Mouse (Mus musculus): ENCODE data around the gene Aph1a. TPM values are rescaled to one million over a fixed set of nuclear protein-coding genes. Genes with fewer than 3 reads are reported as not detected.

Gene Aph1a
- total RNA-seq, 1 experiment: 70.9 TPM

- Histone ChIP-seq H3K9me3 (ENCODE audit: control insufficient read depth, insufficient read depth, low read depth, low read length) (no peaks in the 10 kb centered on the region), H3K36me3 (ENCODE audit: control insufficient read depth, insufficient read depth, low read length, poor library complexity, severe bottlenecking) (no peaks in the 10 kb centered on the region), H3K9ac (ENCODE audit: insufficient read depth, low read depth, low read length, poor library complexity, severe bottlenecking) (no peak overlapping the region), H3K27ac (ENCODE audit: insufficient read depth, low read depth, low read length, poor library complexity, severe bottlenecking) (no peak overlapping the region), H3K4me1 (ENCODE audit: control insufficient read depth in 2 of 2, insufficient read depth in 2 of 2, low read length in 2 of 2, poor library complexity in 1 of 2) (peaks cover 1 to 2% of the 10 kb centered on the region in 2 experiments; a peak in 1 of 4 replicates), H3K4me3 (ENCODE audit: insufficient read depth in 1 of 2, low read depth in 1 of 2, low read length in 2 of 2, poor library complexity in 1 of 2, severe bottlenecking in 1 of 2) (no peak overlapping the region)
- no peak for DNase-seq (ENCODE audit: low read depth, low spot score)
- in situ Hi-C loops (cut with MboI; ENCODE audit: low sequenced_read_pairs in 2 of 2, unreplicated experiment in 2 of 2): no loop called here
- TF ChIP-seq CHD2 (IDR thresholded peaks at IDR 0.05; ENCODE audit: low read depth, low read length) (no peak), MAFK (IDR thresholded peaks at IDR 0.05; ENCODE audit: insufficient read depth, low read depth, low read length) (no peak), HCFC1 (IDR thresholded peaks at IDR 0.05; ENCODE audit: borderline replicate concordance, insufficient read depth, low read length) (no peak), ZC3H11A (IDR thresholded peaks at IDR 0.05; ENCODE audit: borderline replicate concordance, low read depth, low read length) (no peak), ZNF384 (IDR thresholded peaks at IDR 0.05; ENCODE audit: low read depth, low read length) (no peak)
Observed at GRCm38 (mm10) chr3:95924185-95924584, 30.4 kb downstream of the Aph1a start.

DNA sequence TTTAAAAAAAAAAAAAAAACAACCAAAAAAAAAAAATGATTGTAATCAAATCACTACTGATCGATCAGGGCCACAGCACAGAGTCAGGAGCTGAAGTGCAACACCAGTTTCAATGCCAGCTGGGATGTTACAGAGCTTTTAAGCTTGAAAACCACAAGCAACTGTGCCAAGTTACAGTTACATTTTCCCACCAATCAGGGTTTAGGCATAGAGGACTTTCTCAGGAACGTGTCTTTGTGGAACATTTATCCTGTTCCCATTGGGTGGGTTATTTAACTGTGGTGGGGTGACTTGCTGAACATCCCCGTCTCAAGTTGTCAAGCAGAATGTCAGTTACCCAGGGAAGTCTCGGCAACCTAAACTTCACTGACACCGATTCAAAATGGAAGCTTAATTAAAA is 31.3 kb downstream of the Aph1a start:
- no peak overlapping the region for H3K9ac ChIP-seq (ENCODE audit: insufficient read depth, low read depth, low read length, poor library complexity, severe bottlenecking)
- in situ Hi-C loops (cut with MboI; ENCODE audit: low sequenced_read_pairs in 2 of 2, unreplicated experiment in 2 of 2): no loop called here
- no peak overlapping the region for H3K4me3 ChIP-seq (ENCODE audit: insufficient read depth in 1 of 2, low read depth in 1 of 2, low read length in 2 of 2, poor library complexity in 1 of 2, severe bottlenecking in 1 of 2)
- no peak overlapping the region for H3K27ac ChIP-seq (ENCODE audit: insufficient read depth, low read depth, low read length, poor library complexity, severe bottlenecking)
- DNase-seq (ENCODE audit: low read depth, low spot score): no peak
- no peak for TF ChIP-seq MAFK (IDR thresholded peaks at IDR 0.05; ENCODE audit: insufficient read depth, low read depth, low read length)
- no peak for TF ChIP-seq ZNF384 (IDR thresholded peaks at IDR 0.05; ENCODE audit: low read depth, low read length)
- no peak for TF ChIP-seq HCFC1 (IDR thresholded peaks at IDR 0.05; ENCODE audit: borderline replicate concordance, insufficient read depth, low read length)
- TF ChIP-seq ZC3H11A (IDR thresholded peaks at IDR 0.05; ENCODE audit: borderline replicate concordance, low read depth, low read length): no peak
- TF ChIP-seq CHD2 (IDR thresholded peaks at IDR 0.05; ENCODE audit: low read depth, low read length): no peak
- no peaks in the 10 kb centered on the region for H3K9me3 ChIP-seq (ENCODE audit: control insufficient read depth, insufficient read depth, low read depth, low read length)
- no peaks in the 10 kb centered on the region for H3K36me3 ChIP-seq (ENCODE audit: control insufficient read depth, insufficient read depth, low read length, poor library complexity, severe bottlenecking)
- peaks cover 1 to 2% of the 10 kb centered on the region in 2 experiments; a peak in 1 of 4 replicates for H3K4me1 ChIP-seq (ENCODE audit: control insufficient read depth in 2 of 2, insufficient read depth in 2 of 2, low read length in 2 of 2, poor library complexity in 1 of 2)

GRCm38 (mm10) chr3:95928261-95928657 is 34.5 kb downstream of the Aph1a start:
- TF ChIP-seq ZNF384 (IDR thresholded peaks at IDR 0.05; ENCODE audit: low read depth, low read length) (no peak), MAFK (IDR thresholded peaks at IDR 0.05; ENCODE audit: insufficient read depth, low read depth, low read length) (no peak), HCFC1 (IDR thresholded peaks at IDR 0.05; ENCODE audit: borderline replicate concordance, insufficient read depth, low read length) (no peak), ZC3H11A (IDR thresholded peaks at IDR 0.05; ENCODE audit: borderline replicate concordance, low read depth, low read length) (no peak), CHD2 (IDR thresholded peaks at IDR 0.05; ENCODE audit: low read depth, low read length) (no peak)
- no peak for DNase-seq (ENCODE audit: low read depth, low spot score)
- peak overlapping the region; percentile 87 for H3K9ac ChIP-seq (ENCODE audit: insufficient read depth, low read depth, low read length, poor library complexity, severe bottlenecking)
- H3K4me3 ChIP-seq (ENCODE audit: insufficient read depth in 1 of 2, low read depth in 1 of 2, low read length in 2 of 2, poor library complexity in 1 of 2, severe bottlenecking in 1 of 2): peak overlapping the region; percentile 73 to 99
- no peaks in the 10 kb centered on the region for H3K9me3 ChIP-seq (ENCODE audit: control insufficient read depth, insufficient read depth, low read depth, low read length)
- peaks cover 1 to 2% of the 10 kb centered on the region in 2 experiments; a peak in 2 of 4 replicates for H3K4me1 ChIP-seq (ENCODE audit: control insufficient read depth in 2 of 2, insufficient read depth in 2 of 2, low read length in 2 of 2, poor library complexity in 1 of 2)
- H3K27ac ChIP-seq (ENCODE audit: insufficient read depth, low read depth, low read length, poor library complexity, severe bottlenecking): no peak overlapping the region; the same call in 1 of the 2 replicates
- peaks cover under 1% of the 10 kb centered on the region; the same call in 1 of the 2 replicates for H3K36me3 ChIP-seq (ENCODE audit: control insufficient read depth, insufficient read depth, low read length, poor library complexity, severe bottlenecking)
- in situ Hi-C loops (cut with MboI; ENCODE audit: low sequenced_read_pairs in 2 of 2, unreplicated experiment in 2 of 2): no loop called here

- Histone ChIP-seq H3K27ac (ENCODE audit: insufficient read depth, low read depth, low read length, poor library complexity, severe bottlenecking) (peak within 1 kb of the TSS; percentile 84), H3K36me3 (ENCODE audit: control insufficient read depth, insufficient read depth, low read length, poor library complexity, severe bottlenecking) (peaks cover 6% of the 10 kb centered on the region; the same call in 1 of the 2 replicates), H3K9ac (ENCODE audit: insufficient read depth, low read depth, low read length, poor library complexity, severe bottlenecking) (peak within 1 kb of the TSS; percentile 97), H3K4me3 (ENCODE audit: insufficient read depth in 1 of 2, low read depth in 1 of 2, low read length in 2 of 2, poor library complexity in 1 of 2, severe bottlenecking in 1 of 2) (peak within 1 kb of the TSS; percentile 83 to 99), H3K4me1 (ENCODE audit: control insufficient read depth in 2 of 2, insufficient read depth in 2 of 2, low read length in 2 of 2, poor library complexity in 1 of 2) (peaks cover 1 to 5% of the 10 kb centered on the region in 2 experiments; a peak in 2 of 4 replicates), H3K9me3 (ENCODE audit: control insufficient read depth, insufficient read depth, low read depth, low read length) (no peaks in the 10 kb centered on the region)
- peak; percentile 95 for DNase-seq (ENCODE audit: low read depth, low spot score)
- peak; percentile 96 for TF ChIP-seq CHD2 (IDR thresholded peaks at IDR 0.05; ENCODE audit: low read depth, low read length)
- TF ChIP-seq HCFC1 (IDR thresholded peaks at IDR 0.05; ENCODE audit: borderline replicate concordance, insufficient read depth, low read length): 0 out of 2 replicates have a peak, but pooled peaks have one; percentile 5
- TF ChIP-seq ZC3H11A (IDR thresholded peaks at IDR 0.05; ENCODE audit: borderline replicate concordance, low read depth, low read length): no peak
- in situ Hi-C loops (cut with MboI; ENCODE audit: low sequenced_read_pairs in 2 of 2, unreplicated experiment in 2 of 2): no loop called here
Observed at GRCm38 (mm10) chr3:95928658-95929503, 35.1 kb downstream of the Aph1a start, which contains the start of gene Anp32e. Gene Anp32e, plus strand, starts transcription at chr3:95929246.

Measured in ES-E14 (cell line).